Mouse (Mus musculus) left cerebral cortex, adult 2 months (tissue): Measurements from ENCODE around the gene Atxn1. TPM values are rescaled to one million over a fixed set of nuclear protein-coding genes. Genes with fewer than 3 reads are reported as not detected.
A peak's percentile ranks its signal among the peaks of the same experiment; 100 is the strongest.

ENCODE experiments used
- DNase-seq, 2 experiments: peaks; one replicate each; pipeline ENCODE4 v3.0.0; 2021 to 2022; ENCODE audit warnings: low spot score in 2 of 2, mixed read lengths in 1 of 2; ENCODE audit errors: extremely low spot score in 1 of 2
- H3K27ac ChIP-seq: fragments of 200-600 bp; 2 replicates; pipeline ENCODE4 v1.8.1; 2022
- H3K4me3 ChIP-seq: fragments of 200-600 bp; 2 replicates; pipeline ENCODE4 v1.8.1; 2022
- CTCF ChIP-seq: fragments of 200-600 bp; IDR thresholded peaks from 2 replicates; pipeline ENCODE4 v1.8.1; 2022; ENCODE audit warnings: antibody characterized with exemption, mild to moderate bottlenecking, moderate library complexity
- intact Hi-C: fragments of 180-260 bp; cut with DNase I; formaldehyde crosslinking; loops from one replicate; pipeline ENCODE4 v1.15.1; 2025
- total RNA-seq, 2 experiments: library from RNA; stranded (reverse); gene quantifications; 2 replicates each; pipeline ENCODE4 v1.2.3; 2021

Atxn1 gene
- total RNA-seq, 2 experiments from 2014 or later = 152 to 197 TPM

DNA sequence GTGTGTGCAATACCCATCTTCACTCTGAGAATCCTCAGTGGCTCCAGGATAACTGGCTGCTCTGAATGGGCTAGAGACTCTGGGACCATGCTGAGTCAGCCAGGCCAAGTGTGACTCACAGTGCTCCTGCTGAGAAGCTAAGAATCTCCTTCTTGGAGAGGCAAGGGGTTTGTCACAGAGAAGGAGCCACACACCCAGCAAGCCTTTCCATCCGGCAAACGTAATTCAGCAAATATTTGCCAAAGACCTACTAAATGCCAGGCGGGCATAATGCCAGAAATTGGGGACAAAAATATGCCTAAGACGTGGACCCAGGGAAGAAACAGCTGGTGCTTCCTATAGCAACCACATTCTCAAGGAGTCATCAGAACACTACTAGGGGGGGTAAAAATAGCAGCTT is 137.2 kb downstream of the Atxn1 start:
- H3K27ac ChIP-seq = peak overlapping the region; percentile 15; the same call in 1 of the 2 replicates
- no peak overlapping the region for H3K4me3 ChIP-seq
- DNase-seq = peak; percentile 54 to 58
- TF ChIP-seq CTCF = no peak
- intact Hi-C loops = loop anchor here (5.0 kb wide), 1 partner anchor 135 kb away; no protein-coding TSS in a partner anchor

DNA sequence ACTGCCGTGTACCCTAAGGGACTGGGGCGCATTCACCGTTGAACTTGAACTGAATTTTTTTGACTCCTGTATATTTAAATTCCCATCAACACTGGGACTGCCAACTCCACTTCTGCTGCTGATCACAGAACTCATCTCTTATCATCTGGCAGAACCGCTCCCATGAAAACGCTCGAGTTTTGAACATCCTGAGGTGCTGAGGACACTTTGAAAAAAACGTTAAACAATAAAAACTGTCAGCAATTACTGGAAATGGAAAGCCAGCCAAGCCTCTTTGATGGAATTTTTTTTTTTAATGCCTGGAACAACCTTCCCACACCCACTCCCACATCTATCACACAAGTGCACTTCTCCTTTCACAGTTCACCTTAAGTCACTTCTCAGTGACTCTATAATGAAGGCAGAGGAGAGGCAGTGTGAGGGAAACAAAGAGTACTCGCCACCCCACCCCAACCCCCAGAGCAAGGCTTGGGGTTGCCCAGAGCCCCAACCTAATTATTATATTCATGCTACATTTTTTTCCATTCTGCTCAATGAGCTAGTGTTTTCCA is 137.7 kb downstream of the Atxn1 start:
- peak overlapping the region; percentile 15; the same call in 1 of the 2 replicates for H3K27ac ChIP-seq
- intact Hi-C loops = loop anchor here (5.0 kb wide), 1 partner anchor 135 kb away; no protein-coding TSS in a partner anchor
- H3K4me3 ChIP-seq = no peak overlapping the region
- no peak for TF ChIP-seq CTCF
- no peak for DNase-seq

DNA sequence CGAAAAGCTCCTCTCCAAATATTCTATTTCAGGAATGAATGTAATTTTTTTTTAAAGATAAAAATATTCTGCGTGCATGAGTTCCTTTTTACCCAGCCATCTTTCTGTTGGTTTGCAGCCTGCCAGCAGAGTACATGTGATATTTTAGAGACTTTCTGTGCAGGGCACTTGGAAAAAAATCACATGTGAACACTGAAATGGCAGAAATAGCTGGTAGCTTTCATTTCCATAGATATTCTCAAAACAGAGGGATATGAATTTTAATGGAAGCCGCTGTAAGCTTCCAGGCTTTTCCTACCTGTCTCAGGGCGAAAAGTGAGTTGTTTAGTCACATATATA is 142.3 kb downstream of the Atxn1 start:
- intact Hi-C loops = no loop called here
- Histone ChIP-seq H3K4me3 (no peak overlapping the region), H3K27ac (no peak overlapping the region; the same call in 1 of the 2 replicates)
- no peak for TF ChIP-seq CTCF
- no peak for DNase-seq

DNA sequence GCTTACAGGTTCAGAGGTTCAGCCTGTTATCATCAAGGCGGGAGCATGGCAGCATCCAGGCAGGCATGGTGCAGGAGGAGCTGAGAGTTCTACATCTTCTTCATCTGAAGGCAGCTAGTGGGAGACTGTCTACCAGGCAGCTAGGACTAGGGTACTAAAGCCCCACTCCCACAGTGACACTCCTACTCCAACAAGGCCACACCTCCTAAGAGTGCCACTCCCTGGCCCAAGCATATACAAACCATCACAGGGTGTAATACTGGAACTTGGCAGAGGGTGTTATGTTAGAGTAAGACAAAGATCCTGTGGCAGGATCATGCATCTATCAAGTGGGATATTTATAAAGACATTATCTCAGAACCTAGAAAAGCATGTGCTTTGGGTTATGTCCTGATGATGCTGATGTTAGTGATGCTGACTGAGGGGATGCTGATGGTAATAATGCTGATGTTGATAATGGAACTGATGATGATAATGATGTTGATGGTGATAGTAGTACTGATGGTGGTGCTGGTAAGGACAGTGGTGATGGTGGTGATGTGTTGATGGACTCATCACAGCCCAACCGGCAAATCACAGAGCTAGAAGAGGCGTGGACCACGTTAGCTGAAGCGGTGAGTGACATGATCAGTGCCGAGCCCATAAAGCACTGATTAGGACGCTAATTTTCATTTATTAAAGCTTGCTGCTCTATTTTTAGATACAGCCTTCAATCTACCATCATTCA is 142.9 kb downstream of the Atxn1 start:
- no peak for TF ChIP-seq CTCF
- H3K4me3 ChIP-seq = no peak overlapping the region
- no peak overlapping the region; the same call in 1 of the 2 replicates for H3K27ac ChIP-seq
- intact Hi-C loops = no loop called here
- no peak for DNase-seq

DNA sequence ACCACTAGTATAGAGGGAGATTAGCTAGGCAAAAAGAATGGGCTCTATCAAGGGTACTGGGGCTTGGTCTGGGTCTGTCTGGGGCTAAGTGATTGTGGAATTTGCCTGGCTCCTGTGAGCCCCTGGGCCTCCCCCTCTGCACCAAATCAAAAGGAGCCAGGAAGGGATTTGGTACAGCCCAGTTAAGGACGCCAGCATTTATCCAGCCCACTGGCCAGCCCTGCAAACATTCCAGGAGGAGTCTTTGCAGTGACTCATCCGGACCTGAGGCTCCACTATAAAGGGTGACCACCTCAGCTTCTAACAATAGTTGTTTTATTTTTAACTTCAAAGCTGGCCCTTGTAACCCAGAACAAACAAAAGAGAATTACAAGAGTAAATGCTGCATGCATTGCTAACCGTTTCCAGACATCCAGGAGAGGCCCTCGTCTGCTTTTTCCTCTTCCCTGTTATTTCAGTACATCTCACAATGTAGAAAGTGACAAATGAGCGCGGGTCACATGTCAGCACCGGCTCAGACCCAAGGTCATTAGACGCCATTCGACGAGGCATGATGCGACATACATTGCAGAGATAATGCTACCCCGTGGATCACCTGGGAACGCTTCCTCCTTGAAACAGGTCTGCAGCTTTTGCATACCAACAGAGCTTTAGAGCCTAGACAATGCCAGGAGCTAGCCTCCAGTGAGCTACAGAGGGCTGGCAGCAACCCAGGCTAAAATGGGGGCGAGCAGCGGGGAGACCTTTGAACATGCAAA is 144.2 kb downstream of the Atxn1 start:
- DNase-seq = no peak
- no peak overlapping the region for H3K4me3 ChIP-seq
- peak overlapping the region; percentile 51 for H3K27ac ChIP-seq
- no peak for TF ChIP-seq CTCF
- intact Hi-C loops = no loop called here

DNA sequence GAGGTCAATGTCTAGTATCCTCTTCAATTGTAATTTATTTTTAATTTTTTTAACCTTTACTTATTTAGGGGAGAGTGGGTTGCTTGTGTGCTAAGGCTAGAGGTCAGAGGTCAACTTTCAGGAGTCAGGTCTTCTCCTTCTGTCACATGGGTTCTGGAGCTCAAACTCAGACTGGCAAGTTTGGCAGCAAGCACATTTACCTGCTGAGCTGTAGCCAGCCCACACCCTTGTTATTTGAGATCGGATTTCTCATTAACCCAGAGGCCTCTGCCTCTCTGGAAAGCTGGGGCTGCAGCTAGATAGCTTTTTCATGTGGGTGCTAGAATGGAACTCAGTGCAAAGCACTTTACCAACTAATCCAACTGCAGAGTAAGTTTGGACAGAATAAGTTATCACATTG is 148.1 kb downstream of the Atxn1 start:
- intact Hi-C loops = no loop called here
- no peak for DNase-seq
- TF ChIP-seq CTCF = no peak
- H3K4me3 ChIP-seq = no peak overlapping the region
- H3K27ac ChIP-seq = no peak overlapping the region

DNA sequence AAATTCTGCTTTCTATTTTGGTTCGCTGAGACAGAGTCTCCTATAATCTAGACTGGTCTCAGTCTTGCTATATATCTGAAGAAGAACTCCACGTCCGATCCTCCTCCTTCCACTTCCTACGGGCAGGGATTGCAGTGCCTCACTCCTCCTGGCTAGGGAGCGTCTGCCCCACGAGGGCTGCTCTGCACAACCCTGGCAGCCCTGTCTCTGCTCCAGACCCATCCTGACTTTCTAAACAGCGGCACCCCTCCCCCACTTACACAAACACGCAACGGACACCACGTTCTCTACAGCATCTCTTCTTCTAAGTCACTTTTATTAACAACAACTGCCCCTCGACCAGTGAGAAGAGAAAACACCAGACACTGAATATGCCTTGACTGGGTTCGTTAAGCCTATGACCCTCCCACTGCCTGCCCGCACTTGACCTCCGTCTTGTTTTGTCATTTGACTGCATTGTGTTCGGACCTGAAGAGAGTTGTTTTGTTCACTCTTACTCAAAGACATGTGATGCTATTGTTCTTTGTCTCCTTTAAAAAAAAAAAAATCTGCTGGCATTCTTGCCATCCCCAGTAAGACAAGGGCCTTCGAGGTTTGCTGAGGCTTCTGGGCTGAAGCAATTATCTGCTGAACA is 154.9 kb downstream of the Atxn1 start:
- intact Hi-C loops = loop anchor here (5.0 kb wide), 1 partner anchor 63 kb away; no protein-coding TSS in a partner anchor
- no peak overlapping the region for H3K27ac ChIP-seq
- DNase-seq = no peak
- H3K4me3 ChIP-seq = no peak overlapping the region
- no peak for TF ChIP-seq CTCF

DNA sequence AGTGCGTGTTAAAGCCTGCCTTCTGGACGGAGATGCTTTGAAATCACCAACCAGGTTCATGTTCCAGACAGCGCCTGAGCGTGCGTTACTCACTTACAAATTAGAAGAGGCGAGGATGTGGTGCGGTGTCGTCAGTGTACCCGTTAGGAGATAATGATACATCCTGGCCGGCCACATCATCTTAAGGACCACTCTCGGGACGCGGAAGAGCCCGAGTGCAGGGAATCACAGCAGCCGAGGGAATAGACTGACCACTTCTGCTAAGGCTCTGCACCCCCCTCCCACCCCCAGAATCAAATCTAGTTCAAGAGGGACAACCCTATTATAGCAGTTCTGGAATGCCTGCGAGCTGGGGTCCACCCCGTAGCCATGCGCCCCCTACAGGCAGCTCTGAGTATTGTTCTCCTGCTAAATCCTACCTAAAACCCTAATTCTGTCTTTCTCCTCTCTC is 157.2 kb downstream of the Atxn1 start:
- Histone ChIP-seq H3K27ac (peak overlapping the region; percentile 54), H3K4me3 (peak overlapping the region; percentile 46)
- intact Hi-C loops = loop anchor here (5.0 kb wide), 1 partner anchor 60 kb away; no protein-coding TSS in a partner anchor
- peak; percentile 83 for TF ChIP-seq CTCF
- peak; percentile 70 to 80 for DNase-seq

DNA sequence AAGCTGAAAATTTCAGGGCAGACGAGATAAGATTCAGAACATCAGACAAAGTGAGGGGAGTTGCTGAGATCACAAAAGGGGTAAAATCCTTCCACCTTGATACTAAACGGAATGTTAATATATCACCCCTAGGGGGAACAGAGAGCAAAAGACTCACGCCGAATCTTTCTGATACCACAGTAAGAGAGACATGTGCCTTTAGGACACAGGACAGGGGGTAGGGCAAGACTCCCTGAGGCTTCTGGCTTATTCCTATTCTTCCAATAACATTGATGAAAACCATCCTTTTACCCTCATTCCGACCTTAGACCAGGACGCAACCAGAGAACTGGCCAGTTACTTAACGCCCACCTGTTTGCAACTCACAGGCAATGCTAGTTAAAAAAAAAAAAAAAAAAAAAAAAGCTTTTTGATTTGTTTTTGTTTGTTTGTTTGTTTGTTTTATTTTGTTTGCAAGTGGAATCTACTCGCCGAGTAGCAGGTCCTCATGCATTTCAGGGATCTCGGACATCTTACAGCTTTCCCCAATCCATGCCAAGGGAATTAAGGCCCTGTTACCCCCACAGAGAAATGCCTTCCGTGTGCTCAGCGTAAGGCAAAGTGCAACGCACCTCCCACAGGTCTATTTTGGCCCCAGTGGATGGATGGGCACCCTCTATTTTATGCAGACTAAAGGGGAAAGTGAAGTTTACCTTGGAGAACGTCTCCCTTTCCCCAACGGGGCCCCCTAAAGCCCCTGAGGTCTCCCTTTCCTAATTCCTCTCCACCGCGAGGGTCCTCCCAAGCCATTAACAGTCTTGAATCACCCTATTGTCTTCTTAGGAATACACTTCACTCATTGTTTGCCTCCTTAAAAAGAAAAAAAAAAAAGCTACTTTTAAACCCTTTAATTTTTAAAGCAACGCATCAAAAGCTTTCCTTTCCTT is 157.9 kb downstream of the Atxn1 start:
- H3K4me3 ChIP-seq = peak overlapping the region; percentile 46
- TF ChIP-seq CTCF = no peak
- DNase-seq = no peak
- intact Hi-C loops = loop anchor here (5.0 kb wide), 1 partner anchor 60 kb away; no protein-coding TSS in a partner anchor
- peak overlapping the region; percentile 54 for H3K27ac ChIP-seq

DNA sequence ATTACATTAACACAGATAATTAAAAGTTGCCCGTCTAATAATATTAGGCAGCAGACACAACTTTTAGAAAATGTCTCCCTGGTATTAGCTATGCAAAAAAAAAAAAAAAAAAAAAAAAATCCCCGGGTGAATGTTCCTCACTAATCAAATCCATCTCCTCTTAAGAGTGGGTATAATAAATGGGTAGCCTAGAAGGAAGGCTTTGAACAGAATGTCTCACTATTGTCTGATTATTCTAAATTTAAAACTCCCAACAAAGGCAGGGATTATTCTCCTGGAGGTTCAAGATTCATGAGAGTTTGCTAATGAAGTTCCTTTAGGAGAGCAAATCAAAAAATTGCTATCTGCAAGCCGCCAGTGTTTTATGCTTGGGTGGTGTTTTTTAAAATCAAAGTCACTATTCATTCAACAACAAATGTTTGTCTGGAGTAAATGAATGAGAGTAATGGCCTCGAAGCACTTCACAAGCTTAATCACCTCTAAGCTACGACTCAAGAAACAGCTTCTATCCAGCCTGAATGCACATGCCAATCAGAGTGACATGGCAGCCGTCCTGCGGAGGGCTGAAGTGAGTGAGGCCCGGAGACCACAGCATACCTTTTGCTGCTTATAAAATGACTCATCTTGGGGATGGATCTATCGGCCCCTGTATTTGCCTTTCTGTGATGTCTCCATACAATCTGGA is 158.8 kb downstream of the Atxn1 start:
- intact Hi-C loops = loop anchor here (5.0 kb wide), 1 partner anchor 59 kb away; no protein-coding TSS in a partner anchor
- Histone ChIP-seq H3K4me3 (no peak overlapping the region), H3K27ac (no peak overlapping the region)
- DNase-seq = no peak
- TF ChIP-seq CTCF = no peak
